Mouse (Mus musculus): ENCODE data around the gene Mrpl37.

- TF ChIP-seq GATA1 (IDR thresholded peaks at IDR 0.05; ENCODE audit: borderline replicate concordance, low read length), result no peak
- TF ChIP-seq FLI1 (IDR thresholded peaks at IDR 0.05; ENCODE audit: low read length), result no peak
Observed at GRCm38 (mm10) chr4:107024899-107025298, 41.8 kb downstream of the Mrpl37 start.

Data from megakaryocyte, embryonic 14.5 days (primary cell).